ENCODE assay signal across 20 mouse cellular contexts in the genomic region with DNA sequence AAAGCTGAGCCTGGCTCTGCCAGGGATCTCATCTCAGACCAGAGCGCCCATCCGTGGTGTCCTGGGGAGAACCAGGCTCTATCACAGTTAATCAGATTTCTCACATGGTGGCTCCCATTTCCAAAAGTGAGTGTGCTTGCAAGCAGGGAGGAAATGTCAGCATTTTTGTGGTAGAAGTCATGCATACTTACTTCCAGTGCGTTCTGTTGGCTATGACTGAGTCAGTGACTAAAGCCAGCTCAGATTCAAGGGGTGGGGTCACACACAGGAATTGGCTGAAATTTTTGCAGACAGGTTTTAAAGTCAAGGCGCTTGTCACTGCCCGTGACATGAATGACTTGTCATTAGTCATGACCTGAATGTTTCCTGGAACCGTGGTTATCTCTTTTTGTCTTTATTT. TPM values are rescaled to one million over a fixed set of nuclear protein-coding genes. Genes with fewer than 3 reads are reported as not detected.
DNase-seq lines count a peak whose midpoint lies in the region; ATAC-seq and TF ChIP-seq lines count a peak whose summit lies in the region.
"Had no signal": no experiment of that assay in that cellular context is flagged by ENCODE, and none has a peak within 500 bp of the region (broad histone marks: within the 10 kb centered on the region; RNA-seq: fewer than 3 reads in every experiment).

No protein-coding gene starts in this region.

- no peak overlapping the region for H3K9ac ChIP-seq in intestine, embryonic 15.5 days
- H3K9ac ChIP-seq: forebrain, embryonic 15.5 days; hindbrain, embryonic 15.5 days; limb, embryonic 12.5 days; liver, embryonic 13.5 days; lung, embryonic 15.5 days; midbrain, embryonic 15.5 days had no signal

- TF ChIP-seq CTCF in gastrocnemius, adult 2 months (IDR thresholded peaks at IDR 0.05), result peak; percentile 3; the same call in 1 of the 2 replicates
- TF ChIP-seq CTCF in C2C12 (IDR thresholded peaks at IDR 0.05; ENCODE audit: control insufficient read depth, insufficient read depth, insufficient read length), result no peak

- no peaks in the 10 kb centered on the region for H3K36me3 ChIP-seq in C2C12 (ENCODE audit: control insufficient read depth, insufficient read depth)
- no peaks in the 10 kb centered on the region for H3K36me3 ChIP-seq in intestine, embryonic 15.5 days
- H3K36me3 ChIP-seq: forebrain, embryonic 15.5 days; hindbrain, embryonic 15.5 days; limb, embryonic 12.5 days; liver, embryonic 13.5 days; lung, embryonic 15.5 days; midbrain, embryonic 15.5 days had no signal

- peak overlapping the region; percentile 72 for H3K27ac ChIP-seq in gastrocnemius, adult 2 months
- no peak overlapping the region for H3K27ac ChIP-seq in intestine, embryonic 15.5 days
- H3K27ac ChIP-seq: forebrain, embryonic 15.5 days; hindbrain, embryonic 15.5 days; limb, embryonic 12.5 days; liver, embryonic 13.5 days; lung, embryonic 15.5 days; midbrain, embryonic 15.5 days had no signal

- H3ac ChIP-seq in C2C12 (ENCODE audit: control insufficient read depth, insufficient read length, low read depth), result peak overlapping the region; percentile 3

- intact Hi-C loops in gastrocnemius, adult 2 months (cut with DNase I), result no loop called here

- DNase-seq in gastrocnemius, adult 2 months, result peak; percentile 62
- DNase-seq in gastrocnemius, postnatal 10 days, result no peak
- DNase-seq in 3134 (ENCODE audit: extremely low read depth, insufficient read length, low spot score), result peak; percentile 75
- DNase-seq in adrenal gland, postnatal 36 days, result peak; percentile 64 to 67
- DNase-seq in cerebellum, adult 11-12 months, result no peak
- DNase-seq in layer of hippocampus, adult 11-12 months (ENCODE audit: low spot score), result no peak
- DNase-seq: cerebellum, adult 8-10 months; heart, postnatal 36 days; kidney, postnatal 10 days; liver, embryonic 13.5 days; right cerebral cortex, postnatal 4 days had no signal

- H3K4me3 ChIP-seq in gastrocnemius, adult 2 months, result no peak overlapping the region
- no peak overlapping the region for H3K4me3 ChIP-seq in C2C12 (ENCODE audit: insufficient read depth, poor library complexity, severe bottlenecking)
- H3K4me3 ChIP-seq in intestine, embryonic 15.5 days (replicated peaks), result no peak overlapping the region
- H3K4me3 ChIP-seq: forebrain, embryonic 15.5 days; hindbrain, embryonic 15.5 days; limb, embryonic 12.5 days; liver, embryonic 13.5 days; lung, embryonic 15.5 days; midbrain, embryonic 15.5 days had no signal

- H3K9me3 ChIP-seq in intestine, embryonic 15.5 days, result no peaks in the 10 kb centered on the region
- H3K9me3 ChIP-seq: forebrain, embryonic 15.5 days; hindbrain, embryonic 15.5 days; limb, embryonic 12.5 days; liver, embryonic 13.5 days; lung, embryonic 15.5 days; midbrain, embryonic 15.5 days had no signal

- no peak for ATAC-seq in intestine, embryonic 15.5 days
- ATAC-seq: forebrain, embryonic 15.5 days; intestine, postnatal 0 days; midbrain, embryonic 15.5 days had no signal

- no peak overlapping the region for H3K4me2 ChIP-seq in intestine, embryonic 15.5 days (replicated peaks)
- H3K4me2 ChIP-seq: forebrain, embryonic 15.5 days; heart, embryonic 11.5 days; hindbrain, embryonic 15.5 days; limb, embryonic 12.5 days; liver, embryonic 13.5 days; lung, embryonic 15.5 days; midbrain, embryonic 15.5 days had no signal

- H3K79me2 ChIP-seq in C2C12 (ENCODE audit: control insufficient read depth, insufficient read depth), result no peaks in the 10 kb centered on the region

- 58% methylated on average over 6 of the region's 6 CpGs for WGBS in intestine, embryonic 15.5 days

- H3K4me1 ChIP-seq in intestine, embryonic 15.5 days (replicated peaks), result no peaks in the 10 kb centered on the region
- H3K4me1 ChIP-seq: hindbrain, embryonic 15.5 days; limb, embryonic 12.5 days; liver, embryonic 13.5 days; lung, embryonic 15.5 days; midbrain, embryonic 15.5 days had no signal

- no peaks in the 10 kb centered on the region for H3K27me3 ChIP-seq in C2C12 (ENCODE audit: control insufficient read depth, insufficient read depth, insufficient read length)
- H3K27me3 ChIP-seq in intestine, embryonic 15.5 days (replicated peaks), result no peaks in the 10 kb centered on the region
- H3K27me3 ChIP-seq: forebrain, embryonic 15.5 days; hindbrain, embryonic 15.5 days; limb, embryonic 12.5 days; liver, embryonic 13.5 days; lung, embryonic 15.5 days; midbrain, embryonic 15.5 days had no signal

- no peaks in the 10 kb centered on the region for H3K79me3 ChIP-seq in C2C12 (ENCODE audit: low read depth)

TF ChIP-seq in C2C12, 6 proteins besides CTCF, POLR2A, EP300 and RAD21:
- peak; percentile 90 for TF ChIP-seq FOSL1 (IDR thresholded peaks at IDR 0.05; ENCODE audit: insufficient read depth, low read length, poor library complexity, severe bottlenecking)
- peak; percentile 50 for TF ChIP-seq MYOD1 (IDR thresholded peaks at IDR 0.05; ENCODE audit: control insufficient read depth, insufficient read length, low read depth)
- peak; percentile 6 for TF ChIP-seq CEBPB (IDR thresholded peaks at IDR 0.05; ENCODE audit: low read depth)
- peak; percentile 38 for TF ChIP-seq USF1 (IDR thresholded peaks at IDR 0.05; ENCODE audit: low read depth)
- no peak for TF ChIP-seq MYOG (IDR thresholded peaks at IDR 0.05; ENCODE audit: control insufficient read depth, extremely low read depth, insufficient read length)
- peak; percentile 68 for TF ChIP-seq MAX (IDR thresholded peaks at IDR 0.05)

RNA-seq across cellular contexts. Expression of a gene that starts 10.5 kb away (rescaled TPM):
- 10 to 100 TPM; 19.6 to 28.7 TPM for total RNA-seq in gastrocnemius, adult 2 months (2021)
- 10 to 100 TPM; 15.5 to 16.4 TPM for total RNA-seq in gastrocnemius, postnatal 10 days (2021)
- 9.4 TPM for polyA plus RNA-seq in C2C12 (2012; fragmentation: generic; extraction: Trizol)
- total RNA-seq in adrenal gland, postnatal 36 days (2021), result 10 to 100 TPM; 26.6 to 28.4 TPM
- 6.5 and 6.6 TPM in 2 replicates for polyA plus RNA-seq in intestine, embryonic 15.5 days (2015; fragmentation: Nextera tagmentation; extraction: Ambion mirVana)

Comparison
In these comparisons a context has a peak if more than half of its experiments do, and no peak if none do; other contexts are left out.
1. DNase-seq: peak in gastrocnemius, adult 2 months (single experiment), 3134 (single experiment) and adrenal gland, postnatal 36 days (2 of 2); none in gastrocnemius, postnatal 10 days (single experiment), cerebellum, adult 11-12 months (single experiment) and layer of hippocampus, adult 11-12 months (single experiment).